In the genomic region with DNA sequence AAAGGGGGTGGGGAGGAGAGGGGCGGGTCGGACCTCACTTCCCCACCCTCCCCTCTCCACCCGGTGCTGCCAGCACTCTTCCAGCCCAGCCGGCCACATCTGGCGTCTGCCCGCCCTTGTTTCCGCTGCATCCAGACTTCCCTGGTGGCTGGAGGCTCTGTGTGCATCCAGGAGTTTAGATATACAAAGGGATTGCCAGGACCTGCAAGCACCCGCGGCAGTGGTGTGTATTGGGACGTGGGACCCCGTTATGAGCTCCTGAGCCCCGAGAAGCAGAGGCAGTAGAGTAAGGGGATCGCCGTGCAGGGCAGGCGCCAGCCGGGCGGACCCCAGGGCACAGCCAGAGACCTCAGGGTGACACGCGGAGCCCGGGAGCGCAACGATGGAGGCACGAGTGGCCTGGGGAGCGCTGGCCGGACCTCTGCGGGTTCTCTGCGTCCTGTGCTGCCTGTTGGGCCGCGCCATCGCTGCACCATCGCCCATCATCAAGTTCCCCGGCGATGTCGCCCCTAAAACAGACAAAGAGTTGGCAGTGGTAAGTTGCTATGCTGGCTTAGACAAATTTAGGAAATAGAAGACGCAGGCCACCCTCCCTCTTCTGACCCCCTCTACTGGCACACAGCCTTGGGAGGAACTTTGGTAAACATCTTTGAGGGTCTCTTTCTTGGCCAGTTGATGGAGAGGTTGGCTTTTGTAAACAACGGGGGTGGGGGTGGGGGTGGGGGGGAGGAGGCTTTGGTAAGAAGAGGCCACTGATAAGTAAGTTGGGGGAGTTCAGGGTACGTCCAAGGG, we compare ENCODE assay signal across 8 mouse cellular contexts. TPM values are rescaled to one million over a fixed set of nuclear protein-coding genes. Genes with fewer than 3 reads are reported as not detected.
DNase-seq lines count a peak whose midpoint lies in the region; ATAC-seq and TF ChIP-seq lines count a peak whose summit lies in the region.

A gene (plus strand): TSS at position 49 of the 792 bp plus-strand sequence.

- no peak within 1 kb of the TSS; the same call in 1 of the 2 replicates for H3K27ac ChIP-seq in layer of hippocampus, adult 2 months
- no peak within 1 kb of the TSS for H3K27ac ChIP-seq in forebrain, embryonic 14.5 days (ENCODE audit: low read depth, low read length)
- H3K27ac ChIP-seq in liver, adult 2 months (replicated peaks; ENCODE audit: insufficient read depth, low read depth, low read length), result 0 out of 2 replicates have a peak within 1 kb of the TSS, but pooled peaks have one; percentile 40

- peak within 1 kb of the TSS; percentile 34 for H3K4me3 ChIP-seq in layer of hippocampus, adult 2 months
- peak within 1 kb of the TSS; percentile 26 for H3K4me3 ChIP-seq in forebrain, embryonic 14.5 days (ENCODE audit: low read depth, low read length)
- H3K4me3 ChIP-seq in liver, adult 2 months (ENCODE audit: insufficient read depth, low read depth, low read length), result peak within 1 kb of the TSS; percentile 56; the same call in 1 of the 2 replicates
- peak within 1 kb of the TSS; percentile 30 for H3K4me3 ChIP-seq in myocyte

- no peaks in the 10 kb centered on the region for H3K36me3 ChIP-seq in forebrain, embryonic 14.5 days (ENCODE audit: control insufficient read depth, insufficient read depth, low read length)
- H3K36me3 ChIP-seq in liver, adult 2 months (ENCODE audit: control insufficient read depth, insufficient read depth, low read length), result no peaks in the 10 kb centered on the region
- H3K36me3 ChIP-seq in myocyte (ENCODE audit: control insufficient read depth, insufficient read depth), result no peaks in the 10 kb centered on the region

- no peak within 1 kb of the TSS for H3ac ChIP-seq in myocyte (ENCODE audit: control insufficient read depth, insufficient read length)

- peak within 1 kb of the TSS; percentile 60 for H3K9ac ChIP-seq in forebrain, embryonic 14.5 days (ENCODE audit: low read length)
- peak within 1 kb of the TSS; percentile 2; the same call in 1 of the 2 replicates for H3K9ac ChIP-seq in liver, adult 2 months (ENCODE audit: low read depth, low read length)

- DNase-seq in layer of hippocampus, adult 2 months (ENCODE audit: low spot score in 2 of 2), result no peak
- DNase-seq in layer of hippocampus, adult 18-20 months (ENCODE audit: low spot score in 2 of 2), result no peak
- DNase-seq in forebrain, embryonic 14.5 days (ENCODE audit: low spot score), result peak; percentile 27
- DNase-seq in heart, postnatal 36 days, result peak; percentile 66 to 71
- DNase-seq in liver, adult 2 months (ENCODE audit: extremely low read depth, low read depth, low spot score), result no peak
- no peak for DNase-seq in thymus, postnatal 25 days
- DNase-seq in spleen, adult 18-20 months, result no peak

- H3K9me3 ChIP-seq in forebrain, embryonic 14.5 days (replicated peaks; ENCODE audit: control insufficient read depth, low read length), result no peaks in the 10 kb centered on the region

- H3K4me2 ChIP-seq in forebrain, embryonic 14.5 days (ENCODE audit: low read length), result peak within 1 kb of the TSS; percentile 56
- peak within 1 kb of the TSS; percentile 36 for H3K4me2 ChIP-seq in myocyte (ENCODE audit: low read depth)

- H3K79me2 ChIP-seq in liver, adult 2 months (ENCODE audit: control insufficient read depth, insufficient read depth, low read length), result no peaks in the 10 kb centered on the region
- no peaks in the 10 kb centered on the region for H3K79me2 ChIP-seq in myocyte (ENCODE audit: control insufficient read depth, insufficient read depth)

- no peak for TF ChIP-seq POLR2A in liver, adult 2 months (IDR thresholded peaks at IDR 0.05; ENCODE audit: extremely low read depth, insufficient read depth, low read length)
- TF ChIP-seq POLR2A in myocyte (IDR thresholded peaks at IDR 0.05; ENCODE audit: insufficient read length, low read depth), result peak; percentile 21

- 3% methylated on average over 37 of the region's 37 CpGs for WGBS in forebrain, embryonic 14.5 days
- WGBS in liver, adult 2 months, result 6% methylated on average over 37 of the region's 37 CpGs

- peaks cover 8% of the 10 kb centered on the region; the same call in 1 of the 2 replicates for H3K4me1 ChIP-seq in forebrain, embryonic 14.5 days (ENCODE audit: control insufficient read depth, insufficient read depth, low read length)
- H3K4me1 ChIP-seq in liver, adult 2 months (ENCODE audit: control insufficient read depth, insufficient read depth, low read length), result no peaks in the 10 kb centered on the region

- intact Hi-C loops in heart, postnatal 36 days (cut with DNase I), result no loop called here

- H3K27me3 ChIP-seq in forebrain, embryonic 14.5 days (replicated peaks; ENCODE audit: control insufficient read depth, insufficient read depth, low read length), result 0 out of 2 replicates have a peak, but pooled peaks cover 4% of the 10 kb centered on the region
- peaks cover 3% of the 10 kb centered on the region; the same call in 1 of the 2 replicates for H3K27me3 ChIP-seq in liver, adult 2 months (ENCODE audit: control insufficient read depth, insufficient read depth, low read length)
- H3K27me3 ChIP-seq in myocyte (ENCODE audit: control insufficient read depth, insufficient read depth, insufficient read length), result no peaks in the 10 kb centered on the region

- TF ChIP-seq CTCF in layer of hippocampus, adult 2 months (conservative IDR thresholded peaks at IDR 0.05), result 0 out of 2 replicates have a peak, but pooled peaks have one; percentile 6
- TF ChIP-seq CTCF in liver, adult 2 months (IDR thresholded peaks at IDR 0.05; ENCODE audit: low read depth, low read length), result no peak

- no peak for ATAC-seq in forebrain, embryonic 14.5 days

TF ChIP-seq in myocyte, 11 proteins besides CTCF, POLR2A, EP300 and RAD21:
- TF ChIP-seq REST (IDR thresholded peaks at IDR 0.05; ENCODE audit: insufficient read depth, insufficient read length) (no peak), POLR2AphosphoS2 (IDR thresholded peaks at IDR 0.05; ENCODE audit: insufficient read length, low read depth) (no peak), CEBPB (IDR thresholded peaks at IDR 0.05; ENCODE audit: insufficient read depth, poor library complexity, severe bottlenecking) (no peak), E2F4 (IDR thresholded peaks at IDR 0.05; ENCODE audit: insufficient read depth) (no peak), USF1 (IDR thresholded peaks at IDR 0.05; ENCODE audit: low read depth) (no peak), MAX (IDR thresholded peaks at IDR 0.05; ENCODE audit: low read depth) (no peak), SRF (IDR thresholded peaks at IDR 0.05; ENCODE audit: control insufficient read depth, insufficient read length, low read depth) (no peak), TCF12 (IDR thresholded peaks at IDR 0.05; ENCODE audit: insufficient read depth, poor library complexity, severe bottlenecking) (no peak), MYOD1 (IDR thresholded peaks at IDR 0.05; ENCODE audit: control insufficient read depth in 1 of 3, insufficient read length in 2 of 3, low read depth in 2 of 3) (no peak), MYOG (IDR thresholded peaks at IDR 0.05; ENCODE audit: control insufficient read depth in 1 of 3, insufficient read depth in 1 of 3, insufficient read length in 2 of 3, low read depth in 2 of 3) (no peak), TCF3 (IDR thresholded peaks at IDR 0.05; ENCODE audit: insufficient read length, low read depth) (no peak)
TF ChIP-seq in myocyte: peak in this region for 0.

RNA-seq across cellular contexts. Expression of the gene that starts here (rescaled TPM):
- 1 to 10 TPM; 2.7 to 3.0 TPM for total RNA-seq in layer of hippocampus, adult 2 months (2021)
- total RNA-seq in layer of hippocampus, adult 18-20 months (2021), result 1 to 10 TPM; 2.5 to 2.7 TPM
- 14.5 and 15.8 TPM in 2 replicates for polyA plus RNA-seq in forebrain, embryonic 14.5 days (2014; fragmentation: Nextera tagmentation; extraction: Ambion mirVana)
- total RNA-seq in heart, postnatal 36 days (2021), result 10 to 100 TPM; 86.1 to 91.7 TPM
- total RNA-seq in liver, adult 2 months (2014; rRNA removed), result 1.9 TPM in 2 replicates
- polyA plus RNA-seq in liver, adult 2 months (2012; rRNA removed), result 4.1 and 4.4 TPM in 2 replicates
- polyA plus RNA-seq in myocyte (2012; fragmentation: generic; extraction: Trizol), result 78.8 TPM

Comparison
In these comparisons a context has a peak if more than half of its experiments do, and no peak if none do; other contexts are left out.
1. RNA of the gene that starts here (total RNA-seq): 86.1 to 91.7 TPM in heart, postnatal 36 days; 2.7 to 3.0 TPM in layer of hippocampus, adult 2 months, 2.5 to 2.7 TPM in layer of hippocampus, adult 18-20 months and 1.9 TPM in liver, adult 2 months; every median in the first group is over 10 times any median in the second.
2. DNase-seq: peak in forebrain, embryonic 14.5 days (single experiment) and heart, postnatal 36 days (2 of 2); none in layer of hippocampus, adult 2 months (0 of 2), layer of hippocampus, adult 18-20 months (0 of 2), liver, adult 2 months (single experiment), thymus, postnatal 25 days (single experiment) and spleen, adult 18-20 months (0 of 2).
3. Peak in every context shown above with its lines, with median percentiles within 50 percentile points of each other: H3K4me3 ChIP-seq.